Mouse (Mus musculus) frontal cortex, postnatal 14 days (tissue): ENCODE results near the gene Lmbrd2.

Source experiments
- DNase-seq, 2 experiments: peaks; one replicate each; pipeline ENCODE4 v3.0.0; 2022; ENCODE audit warnings: low spot score in 2 of 2

Lmbrd2 gene

DNA sequence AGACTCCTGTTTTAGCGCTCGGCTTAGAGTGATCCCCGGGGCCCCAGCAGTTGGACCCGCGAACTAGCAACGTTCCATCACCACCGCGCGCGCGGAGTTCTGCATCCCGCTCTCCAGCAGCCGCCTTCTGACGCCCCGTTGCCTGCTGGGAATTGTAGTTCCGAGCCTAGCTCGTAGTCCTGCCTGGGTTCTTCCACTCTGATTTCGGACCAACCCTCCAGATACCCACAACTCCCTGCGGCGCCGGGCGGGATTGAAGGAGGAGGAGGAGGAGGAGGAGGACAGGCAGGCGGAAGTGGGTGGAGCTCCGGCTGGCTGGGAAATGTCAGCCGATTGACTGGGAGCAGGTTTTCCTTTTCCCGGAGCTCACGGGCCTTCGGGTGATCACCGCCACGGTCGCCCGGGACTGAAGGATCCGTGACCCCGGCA lies at the start of gene Lmbrd2:
Lmbrd2 (plus strand) TSS at position 299 of the 429 bp plus-strand sequence.
- DNase-seq = peak; percentile 94 to 95

GRCm38 (mm10) chr15:9090662-9091061 lies 49.7 kb upstream of the Lmbrd2 start:
- no peak for DNase-seq

- no peak for DNase-seq
These were observed 46.6 kb upstream of the Lmbrd2 start for GRCm38 (mm10) chr15:9093598-9094365.

DNA sequence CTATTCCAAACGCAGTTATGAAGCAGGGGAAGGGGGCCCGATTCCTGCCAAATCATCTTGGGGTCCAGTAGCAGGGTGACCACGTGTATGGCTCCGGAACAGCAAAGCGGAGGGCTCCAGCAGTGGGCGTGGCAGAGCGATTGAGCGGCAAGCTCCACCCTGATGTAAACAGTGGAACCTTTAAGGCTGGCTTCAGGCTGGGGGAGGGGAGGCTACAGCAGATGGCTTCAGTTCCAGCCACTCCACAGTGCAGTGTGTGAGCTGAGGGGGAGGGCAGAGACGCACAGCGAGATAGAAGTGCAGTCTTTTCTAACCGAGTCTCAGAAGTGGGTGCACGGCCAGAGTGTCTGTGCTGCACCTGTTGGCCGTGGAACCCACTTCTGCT lies 46.0 kb upstream of the Lmbrd2 start:
- peak; percentile 24 to 32 for DNase-seq

- no peak for DNase-seq
These were observed 43.5 kb upstream of the Lmbrd2 start for GRCm38 (mm10) chr15:9096865-9097264.

- DNase-seq = no peak
These were observed 39.8 kb upstream of the Lmbrd2 start for GRCm38 (mm10) chr15:9100446-9101077.

DNA sequence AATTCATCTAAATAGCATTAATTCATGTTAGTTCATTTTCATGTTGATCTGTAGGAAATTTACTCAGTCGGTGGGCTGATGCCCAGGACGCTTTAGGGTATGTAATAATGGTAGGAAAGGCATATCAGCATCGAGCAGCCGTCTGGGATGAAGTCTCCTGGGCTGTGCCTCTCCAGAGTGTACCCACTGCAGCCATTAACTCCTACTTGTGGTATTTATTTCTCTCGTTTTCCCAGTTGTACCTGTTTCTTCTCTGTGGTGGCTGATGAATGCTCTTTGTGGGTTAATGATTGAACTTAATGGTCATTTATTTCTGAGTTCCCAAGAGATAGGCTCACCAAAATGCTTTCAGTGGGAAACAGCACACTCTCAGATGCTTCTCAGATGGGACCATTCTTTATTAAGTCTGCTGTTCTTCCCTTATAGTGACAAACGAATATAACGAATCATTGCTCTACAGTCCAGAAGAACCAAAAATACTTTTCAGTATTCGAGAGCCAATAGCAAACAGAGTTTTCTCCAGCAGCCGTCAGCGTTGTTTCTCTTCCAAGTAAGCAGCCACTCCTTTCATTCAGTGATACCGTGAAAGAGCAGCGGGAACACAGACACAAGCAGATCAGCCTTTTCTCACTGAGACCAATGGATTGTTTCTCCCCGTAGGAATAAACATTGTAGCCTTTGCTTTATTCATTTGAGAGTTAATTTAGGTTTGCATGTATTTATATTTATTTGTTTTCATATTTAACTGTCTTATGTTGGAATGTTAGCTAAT lies 33.9 kb upstream of the Lmbrd2 start:
- no peak for DNase-seq

DNA sequence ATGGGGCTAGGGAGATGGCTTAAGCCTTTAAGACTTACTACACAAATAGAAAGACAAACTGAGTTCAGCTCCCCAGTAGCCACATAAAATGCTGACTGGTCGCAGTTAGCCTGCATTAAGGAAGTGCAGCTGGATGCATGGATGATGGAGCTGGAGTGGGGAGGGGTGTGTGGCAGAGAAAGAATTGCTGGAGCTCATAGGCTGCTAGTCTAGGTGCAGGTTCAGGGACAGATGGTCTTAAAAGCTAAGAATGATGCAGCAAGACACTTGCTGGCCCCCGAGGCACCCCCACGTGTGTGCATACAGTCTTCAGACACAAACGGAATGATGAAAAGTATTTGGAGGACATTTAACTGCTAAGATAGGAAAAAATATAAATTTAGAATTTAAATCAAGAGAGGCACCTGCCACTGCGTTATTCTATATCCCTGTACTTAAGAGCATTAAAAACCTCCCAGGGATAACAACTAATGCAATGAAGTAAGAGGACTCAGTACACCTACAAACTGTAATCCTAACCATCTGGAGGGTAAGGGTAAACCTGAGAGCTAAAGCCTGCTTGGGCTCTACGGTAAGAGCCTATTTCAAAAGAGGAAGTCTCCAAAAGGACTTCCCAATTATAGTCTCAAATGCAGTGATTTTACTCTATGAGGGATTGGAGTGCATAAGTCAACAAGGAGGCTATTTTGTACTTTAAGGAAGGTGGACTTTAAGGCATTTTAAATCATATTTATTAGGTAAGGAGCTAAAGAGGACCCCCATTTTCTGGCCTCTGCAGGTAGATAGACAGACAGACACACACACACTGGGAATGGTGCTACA lies 29.6 kb upstream of the Lmbrd2 start:
- DNase-seq = no peak

DNA sequence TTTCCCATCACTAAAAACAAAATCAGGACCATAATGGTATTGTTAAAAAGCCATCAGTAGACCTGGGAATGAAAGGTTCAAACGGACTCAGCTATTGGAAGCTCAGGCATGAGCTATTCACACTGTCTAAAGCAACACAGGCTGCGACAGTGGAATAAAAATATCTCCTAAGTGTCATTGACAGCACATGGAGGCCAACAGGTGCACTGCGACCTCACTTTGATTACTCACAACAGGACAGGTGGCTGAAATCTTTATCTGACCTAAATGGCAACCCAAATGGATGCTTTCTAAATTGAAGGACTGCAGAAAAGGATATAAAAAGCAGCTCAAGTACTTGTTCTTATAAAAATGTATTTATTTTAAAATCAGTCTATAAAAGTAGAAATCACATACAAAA lies 28.7 kb upstream of the Lmbrd2 start:
- no peak for DNase-seq

DNA sequence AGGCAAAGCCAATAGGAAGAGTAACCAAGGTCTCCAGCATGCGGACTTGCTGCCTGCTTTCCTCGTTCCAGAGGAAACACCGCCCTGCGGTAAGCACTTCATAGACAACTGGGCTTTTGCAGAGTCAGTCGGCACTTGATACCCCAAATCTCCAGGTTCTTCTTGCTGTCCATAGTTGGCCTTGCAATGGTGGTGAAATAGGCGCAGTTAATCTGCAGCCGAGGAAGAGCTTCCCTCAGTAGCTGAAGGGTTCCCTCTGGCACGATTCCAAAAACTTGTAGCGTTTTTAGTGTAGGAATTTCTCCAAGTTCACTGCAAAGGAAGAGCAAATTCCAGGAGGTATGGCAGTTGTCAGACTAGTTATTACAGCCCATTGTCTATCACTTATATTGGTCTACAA lies 26.8 kb upstream of the Lmbrd2 start:
- no peak for DNase-seq

- DNase-seq = no peak
These were observed 26.2 kb upstream of the Lmbrd2 start for GRCm38 (mm10) chr15:9114131-9114530.

DNA sequence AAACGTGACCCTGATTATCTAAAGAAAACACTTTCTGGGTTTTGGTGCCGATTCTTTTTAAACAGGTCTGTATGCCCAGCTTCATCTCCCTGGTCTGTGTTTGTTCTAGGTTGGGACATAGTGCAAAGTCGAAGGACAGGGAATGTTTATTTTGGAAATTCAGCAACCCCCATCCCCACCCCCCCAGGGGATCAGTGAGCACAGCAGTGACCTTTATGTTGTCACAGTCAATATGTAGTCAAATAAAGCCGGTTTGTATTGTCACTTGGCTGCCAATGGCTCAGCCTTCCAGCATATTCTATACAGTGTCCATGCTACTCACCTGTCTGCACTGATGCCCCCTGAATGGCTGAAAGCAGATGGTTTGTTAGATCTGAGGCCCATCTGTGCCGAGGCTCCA lies 25.8 kb upstream of the Lmbrd2 start:
- DNase-seq = no peak

- DNase-seq = no peak
These were observed 21.5 kb upstream of the Lmbrd2 start for GRCm38 (mm10) chr15:9118852-9119251.

DNA sequence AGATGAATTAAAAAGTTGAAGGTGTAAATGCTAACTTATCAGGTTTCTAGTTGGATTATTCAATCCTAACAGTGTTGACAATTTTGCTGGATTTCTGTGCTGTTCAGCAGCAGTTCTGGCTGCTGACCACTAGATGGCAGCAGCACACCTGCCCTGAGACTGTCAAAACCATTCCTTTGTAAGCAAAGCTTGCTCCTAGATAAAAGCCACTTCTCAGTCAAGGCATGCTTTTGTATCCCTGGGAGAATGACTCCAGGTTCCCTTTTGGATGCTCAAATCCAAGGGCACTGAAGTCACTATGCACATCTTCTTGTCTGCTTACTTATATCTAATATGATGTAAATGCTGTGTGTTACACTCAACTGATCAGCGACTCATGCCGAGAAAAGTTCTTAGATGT lies 20.3 kb upstream of the Lmbrd2 start:
- peak in 1 of 2 experiments; percentile 37 for DNase-seq

- DNase-seq = no peak
These were observed 17.4 kb upstream of the Lmbrd2 start for GRCm38 (mm10) chr15:9122989-9123388.

GRCm38 (mm10) chr15:9124856-9125255 lies 15.5 kb upstream of the Lmbrd2 start:
- DNase-seq = no peak

GRCm38 (mm10) chr15:9127051-9127791 lies 13.1 kb upstream of the Lmbrd2 start:
- DNase-seq = no peak

DNA sequence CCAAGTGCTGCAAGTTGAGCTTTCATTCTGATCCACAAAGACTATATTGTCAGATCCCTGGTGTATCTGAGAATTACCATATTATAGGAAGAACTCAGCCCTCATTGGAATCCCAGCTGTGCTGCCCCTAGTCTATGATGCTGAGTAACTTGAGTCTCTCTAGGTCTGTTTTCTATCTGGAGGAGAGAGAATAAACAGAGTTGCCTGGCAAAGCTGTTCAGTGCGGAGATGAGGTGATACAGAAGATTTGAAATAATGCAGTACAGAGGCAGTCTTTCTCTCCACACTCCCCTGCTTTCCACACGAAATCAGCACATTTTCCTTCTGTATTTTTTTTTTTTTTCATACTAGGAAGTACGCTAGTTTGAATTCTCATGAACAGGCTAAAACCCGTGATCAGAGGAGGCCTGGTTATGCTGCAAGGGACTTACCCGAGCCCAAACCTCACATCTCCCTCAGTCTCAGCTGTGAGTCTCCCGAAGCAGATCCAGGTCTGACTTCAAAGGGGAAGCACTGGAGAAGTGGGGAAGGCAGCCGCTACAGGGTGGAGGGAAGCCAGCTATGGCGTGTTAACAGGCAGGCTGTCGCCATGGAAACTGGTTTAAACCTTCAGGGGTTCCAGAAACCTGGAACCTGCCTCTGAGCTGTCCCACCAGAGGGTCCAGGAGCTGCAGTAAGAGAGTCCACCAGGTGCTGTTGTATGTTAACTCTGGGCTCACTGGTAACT lies 9.4 kb upstream of the Lmbrd2 start:
- DNase-seq = no peak

DNA sequence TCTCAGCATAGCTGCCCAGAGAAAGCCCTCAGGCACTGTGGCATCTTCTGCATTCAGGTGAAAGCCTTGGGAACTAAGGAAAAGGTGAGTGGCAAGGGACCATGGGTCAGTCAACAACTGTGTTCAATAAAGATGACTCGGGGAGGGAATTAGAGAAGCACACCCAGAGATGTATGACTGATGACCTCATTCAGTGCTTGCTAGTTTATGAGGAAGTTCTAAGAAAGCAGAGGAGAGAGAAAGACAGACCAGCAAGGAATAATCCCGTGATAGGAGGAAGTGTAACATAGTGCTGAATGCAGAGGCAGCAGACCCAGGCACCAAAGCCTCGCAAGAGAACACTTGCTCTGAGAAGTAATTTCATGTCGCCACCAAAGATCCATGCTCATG lies 8.9 kb upstream of the Lmbrd2 start:
- DNase-seq = no peak

- no peak for DNase-seq
These were observed 7.5 kb upstream of the Lmbrd2 start for GRCm38 (mm10) chr15:9132693-9133443.
